Comparison of ENCODE assay signal across 8 mouse cellular contexts in the genomic region with DNA sequence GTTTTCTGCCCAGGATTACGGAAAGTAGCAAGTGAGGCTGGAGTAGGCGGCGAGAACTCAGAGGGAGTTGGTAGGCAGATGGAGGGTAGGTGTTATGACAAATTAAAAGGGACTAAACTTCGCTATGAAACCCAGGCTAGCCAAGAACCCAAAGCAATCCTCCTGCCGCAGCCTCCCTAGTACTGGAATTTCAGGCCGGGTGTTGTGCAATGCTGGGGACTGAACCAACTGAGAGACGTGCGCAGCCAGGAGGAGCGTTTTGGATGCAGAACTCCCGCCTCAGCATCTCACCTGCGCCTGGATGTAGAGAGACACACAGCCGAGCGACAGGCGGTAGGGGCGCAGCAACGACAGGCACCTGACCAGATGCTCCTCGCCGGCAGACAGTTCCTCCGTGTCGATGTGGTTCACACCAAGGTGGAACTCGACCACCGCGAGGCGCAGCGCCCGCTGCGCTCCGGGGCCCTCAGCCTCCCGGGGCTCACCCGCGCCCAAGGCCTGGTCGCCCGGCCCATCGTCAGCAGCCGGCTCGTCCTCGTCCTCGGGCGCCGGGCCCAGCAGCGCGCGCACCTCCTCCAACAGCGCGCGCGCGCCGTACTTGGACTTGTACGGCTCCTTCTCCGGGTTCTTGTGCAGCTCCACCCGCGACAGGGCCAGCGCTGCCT. TPM values are rescaled to one million over a fixed set of nuclear protein-coding genes. Genes with fewer than 3 reads are reported as not detected.
DNase-seq lines count a peak whose midpoint lies in the region; ATAC-seq lines count a peak whose summit lies in the region.

No protein-coding gene starts in this region.

- no peaks in the 10 kb centered on the region for H3K27me3 ChIP-seq in hindbrain, embryonic 12.5 days

- peak; percentile 82 for ATAC-seq in hindbrain, embryonic 12.5 days (ENCODE audit: low FRiP score)
- ATAC-seq in megakaryocyte progenitor cell, adult 5-6 weeks (replicated peaks; ENCODE audit: poor library complexity), result peak; percentile 37

- DNase-seq in cerebellum, adult 9-10 months, result peak; percentile 48
- DNase-seq in cerebellum, postnatal 14 days, result no peak
- peak; percentile 55 for DNase-seq in right cerebral cortex, adult 18-20 months
- DNase-seq in right cerebral cortex, postnatal 4 days, result no peak
- DNase-seq in T-cell, adult 2 months (ENCODE audit: low spot score), result no peak
- DNase-seq in cerebellum, adult 8-10 months, result no peak

- H3K4me1 ChIP-seq in hindbrain, embryonic 12.5 days, result peaks cover 15% of the 10 kb centered on the region

- H3K36me3 ChIP-seq in hindbrain, embryonic 12.5 days, result peaks cover 47% of the 10 kb centered on the region

- peak overlapping the region; percentile 88 for H3K4me2 ChIP-seq in hindbrain, embryonic 12.5 days (replicated peaks)

- H3K9ac ChIP-seq in hindbrain, embryonic 12.5 days, result peak overlapping the region; percentile 93

- no peaks in the 10 kb centered on the region for H3K9me3 ChIP-seq in hindbrain, embryonic 12.5 days (replicated peaks)

- H3K4me3 ChIP-seq in hindbrain, embryonic 12.5 days, result peak overlapping the region; percentile 76

- WGBS in hindbrain, embryonic 12.5 days, result 1% methylated on average over 54 of the region's 54 CpGs

- H3K27ac ChIP-seq in hindbrain, embryonic 12.5 days, result peak overlapping the region; percentile 82

RNA-seq across cellular contexts. Expression of gene Kif1bp, which starts 0.5 kb away (rescaled TPM):
- 74.3 and 74.7 TPM in 2 replicates for polyA plus RNA-seq in hindbrain, embryonic 12.5 days (2016; fragmentation: Nextera tagmentation; extraction: Ambion mirVana)
- total RNA-seq in megakaryocyte progenitor cell, adult 5-6 weeks (2015), result 18.7 and 26.5 TPM in 2 replicates
- total RNA-seq in megakaryocyte progenitor cell, adult 5-6 weeks (2017), result 14.8 and 19.4 TPM in 2 replicates

RNA-seq across cellular contexts. Expression of gene Ddx21, which starts 24.3 kb away (rescaled TPM):
- 25.3 TPM in 2 replicates for polyA plus RNA-seq in hindbrain, embryonic 12.5 days (2016; fragmentation: Nextera tagmentation; extraction: Ambion mirVana)
- 115 and 119 TPM in 2 replicates for total RNA-seq in megakaryocyte progenitor cell, adult 5-6 weeks (2015)
- 148 and 187 TPM in 2 replicates for total RNA-seq in megakaryocyte progenitor cell, adult 5-6 weeks (2017)

RNA-seq across cellular contexts. Expression of gene Srgn, which starts 50.6 kb away (rescaled TPM):
- 3.4 and 6.2 TPM in 2 replicates for polyA plus RNA-seq in hindbrain, embryonic 12.5 days (2016; fragmentation: Nextera tagmentation; extraction: Ambion mirVana)
- 4,537 and 5,213 TPM in 2 replicates for total RNA-seq in megakaryocyte progenitor cell, adult 5-6 weeks (2015)
- total RNA-seq in megakaryocyte progenitor cell, adult 5-6 weeks (2017), result 2,549 and 3,020 TPM in 2 replicates

Comparison
In these comparisons a context has a peak if more than half of its experiments do, and no peak if none do; other contexts are left out.
1. DNase-seq: peak in cerebellum, adult 9-10 months (single experiment) and right cerebral cortex, adult 18-20 months (single experiment); none in cerebellum, postnatal 14 days (0 of 2), right cerebral cortex, postnatal 4 days (single experiment), T-cell, adult 2 months (single experiment) and cerebellum, adult 8-10 months (single experiment).